Mouse (Mus musculus) ES-E14 (cell line): ENCODE results near the gene Cox5b. TPM values are rescaled to one million over a fixed set of nuclear protein-coding genes. Genes with fewer than 3 reads are reported as not detected.
"Not testable (repeated sequence)": the region's sequence is repeated elsewhere in the genome, so short reads cannot be mapped to it uniquely, and the experiment has no call there.

ENCODE experiments used
- DNase-seq: peaks from one replicate; pipeline ENCODE4 v3.0.0-alpha.2; 2013; ENCODE audit warnings: low read depth, low spot score
- H3K27ac ChIP-seq: 2 replicates; pipeline ENCODE4 v1.5.1; 2012; ENCODE audit warnings: low read depth, mild to moderate bottlenecking, low read length, moderate library complexity, mixed read lengths; ENCODE audit not compliant: poor library complexity, insufficient read depth, severe bottlenecking
- H3K36me3 ChIP-seq: 2 replicates; pipeline ENCODE4 v1.6.1; 2012; ENCODE audit warnings: mild to moderate bottlenecking, low read length, moderate library complexity, mixed read lengths; ENCODE audit not compliant: control insufficient read depth, poor library complexity, insufficient read depth, severe bottlenecking
- H3K4me1 ChIP-seq, 2 experiments: fragments of 150-350 bp in 1 of 2; sonication (generic) in 1 of 2; 2 replicates each; pipeline ENCODE4 v1.6.1; 2012; ENCODE audit warnings: low read length in 2 of 2, mild to moderate bottlenecking in 1 of 2, mixed read lengths in 1 of 2; ENCODE audit not compliant: control insufficient read depth in 2 of 2, insufficient read depth in 2 of 2, poor library complexity in 1 of 2
- H3K4me3 ChIP-seq, 2 experiments: fragments of 150-350 bp in 1 of 2; sonication (generic) in 1 of 2; 2 replicates each; pipeline ENCODE4 v1.5.1; 2012; ENCODE audit warnings: low read length in 2 of 2, low read depth in 1 of 2, mild to moderate bottlenecking in 1 of 2, mixed read lengths in 1 of 2; ENCODE audit not compliant: insufficient read depth in 1 of 2, poor library complexity in 1 of 2, severe bottlenecking in 1 of 2
- H3K9ac ChIP-seq: 2 replicates; pipeline ENCODE4 v1.6.1; 2012; ENCODE audit warnings: low read depth, mild to moderate bottlenecking, low read length, mixed read lengths; ENCODE audit not compliant: poor library complexity, insufficient read depth, severe bottlenecking
- H3K9me3 ChIP-seq: fragments of 150-350 bp; sonication (generic); 2 replicates; pipeline ENCODE4 v1.6.1; 2012; ENCODE audit warnings: low read depth, mild to moderate bottlenecking, low read length; ENCODE audit not compliant: control insufficient read depth, insufficient read depth
- CHD2 ChIP-seq: IDR thresholded peaks from 2 replicates; pipeline ENCODE4 v1.6.1; 2014; ENCODE audit warnings: mild to moderate bottlenecking, low read depth, low read length, inconsistent platforms
- HCFC1 ChIP-seq: IDR thresholded peaks from 2 replicates; pipeline ENCODE4 v1.6.1; 2012; ENCODE audit warnings: low read length, inconsistent platforms, borderline replicate concordance; ENCODE audit not compliant: insufficient read depth
- MAFK ChIP-seq: IDR thresholded peaks from 2 replicates; pipeline ENCODE4 v1.6.1; 2014; ENCODE audit warnings: mild to moderate bottlenecking, low read depth, low read length, inconsistent platforms; ENCODE audit not compliant: insufficient read depth
- ZC3H11A ChIP-seq: IDR thresholded peaks from 2 replicates; pipeline ENCODE4 v1.6.1; 2012; ENCODE audit warnings: low read depth, mild to moderate bottlenecking, inconsistent platforms, low read length, borderline replicate concordance
- ZNF384 ChIP-seq: IDR thresholded peaks from 2 replicates; pipeline ENCODE4 v1.6.1; 2012; ENCODE audit warnings: low read depth, low read length, inconsistent platforms
- in situ Hi-C, 2 experiments: fragments of 600-800 bp; cut with MboI; formaldehyde crosslinking; loops; one replicate each; pipeline ENCODE4 v1.15.1; 2025; ENCODE audit warnings: low sequenced_read_pairs in 2 of 2, inconsistent platforms in 1 of 2; ENCODE audit not compliant: unreplicated experiment in 2 of 2
- total RNA-seq: library from RNA; depleted of rRNA; stranded (reverse); fragments of 300-350 nt; gene quantifications from 2 replicates; pipeline ENCODE4 v1.2.3, GENCODE M21; 2012

Cox5b gene
- total RNA-seq, 1 experiment = 598 TPM

DNA sequence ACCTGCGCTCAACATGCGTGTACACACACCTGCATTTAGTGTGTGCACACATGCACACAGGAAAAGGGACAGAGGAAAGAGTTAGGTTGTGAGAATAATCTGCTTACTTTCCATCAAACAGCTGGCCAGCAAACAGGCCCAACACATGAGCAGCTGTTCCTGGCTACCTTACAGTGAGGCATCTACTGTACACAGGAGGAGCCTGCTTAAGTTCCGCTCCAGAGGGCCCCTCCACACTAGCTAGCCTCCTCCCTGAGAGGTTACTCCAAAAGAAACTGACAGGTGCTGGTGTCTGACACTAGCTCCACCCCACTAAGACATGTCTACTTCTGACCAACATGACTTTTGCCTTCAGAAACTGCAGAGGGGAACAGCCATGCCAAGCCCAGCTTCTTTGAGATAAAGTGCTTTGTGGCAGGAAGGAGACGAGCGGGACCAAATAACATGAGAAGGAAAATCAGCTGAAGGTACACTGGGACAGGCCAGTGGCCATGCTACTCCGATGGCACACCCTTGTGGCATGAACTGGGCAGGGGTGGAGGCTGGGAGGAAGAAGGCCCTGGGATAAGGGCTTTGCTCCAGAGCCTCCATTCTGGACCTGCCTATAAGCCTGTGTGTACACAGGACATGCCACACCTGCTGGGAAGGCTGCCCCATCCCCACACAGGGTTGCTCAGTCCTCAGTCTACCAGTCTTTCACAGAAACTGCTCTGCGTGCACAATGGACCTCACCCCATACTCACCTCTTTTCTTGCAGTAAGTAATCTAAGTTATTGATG is 32.4 kb upstream of the Cox5b start:
- H3K4me3 ChIP-seq = no peak overlapping the region
- H3K9me3 ChIP-seq = no peaks in the 10 kb centered on the region
- TF ChIP-seq HCFC1 (no peak), CHD2 (no peak)
- no peak overlapping the region for H3K27ac ChIP-seq
- H3K9ac ChIP-seq = no peak overlapping the region
- no peak for DNase-seq
- H3K36me3 ChIP-seq = peaks cover 11% of the 10 kb centered on the region
- H3K4me1 ChIP-seq = no peaks in the 10 kb centered on the region
- in situ Hi-C loops = no loop called here

DNA sequence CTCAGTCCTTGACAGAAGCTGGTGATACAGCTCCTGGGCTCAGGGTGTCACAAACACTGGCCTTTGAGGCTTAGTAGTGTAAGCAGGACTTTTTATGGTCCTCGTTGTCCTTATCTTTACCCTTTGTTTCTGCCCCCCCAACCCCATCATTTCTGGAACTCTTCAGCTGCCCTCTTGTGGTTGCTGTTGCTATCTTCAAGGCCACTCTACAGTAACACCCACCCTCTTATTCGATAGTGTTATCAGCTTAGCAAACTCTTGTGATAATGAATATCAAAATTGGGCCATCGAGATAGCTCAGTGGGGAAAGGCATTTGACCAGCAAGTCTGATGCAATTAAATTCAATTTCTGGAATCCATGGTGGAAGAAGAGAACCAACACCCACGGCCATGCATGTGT is 26.8 kb upstream of the Cox5b start:
- Histone ChIP-seq H3K9me3 (no peaks in the 10 kb centered on the region), H3K27ac (no peak overlapping the region), H3K36me3 (no peaks in the 10 kb centered on the region), H3K9ac (no peak overlapping the region), H3K4me3 (no peak overlapping the region), H3K4me1 (peaks cover 2 to 7% of the 10 kb centered on the region in 2 experiments; a peak in 1 of 4 replicates)
- no peak for DNase-seq
- TF ChIP-seq ZNF384 = no peak
- no peak for TF ChIP-seq CHD2
- in situ Hi-C loops = no loop called here

DNA sequence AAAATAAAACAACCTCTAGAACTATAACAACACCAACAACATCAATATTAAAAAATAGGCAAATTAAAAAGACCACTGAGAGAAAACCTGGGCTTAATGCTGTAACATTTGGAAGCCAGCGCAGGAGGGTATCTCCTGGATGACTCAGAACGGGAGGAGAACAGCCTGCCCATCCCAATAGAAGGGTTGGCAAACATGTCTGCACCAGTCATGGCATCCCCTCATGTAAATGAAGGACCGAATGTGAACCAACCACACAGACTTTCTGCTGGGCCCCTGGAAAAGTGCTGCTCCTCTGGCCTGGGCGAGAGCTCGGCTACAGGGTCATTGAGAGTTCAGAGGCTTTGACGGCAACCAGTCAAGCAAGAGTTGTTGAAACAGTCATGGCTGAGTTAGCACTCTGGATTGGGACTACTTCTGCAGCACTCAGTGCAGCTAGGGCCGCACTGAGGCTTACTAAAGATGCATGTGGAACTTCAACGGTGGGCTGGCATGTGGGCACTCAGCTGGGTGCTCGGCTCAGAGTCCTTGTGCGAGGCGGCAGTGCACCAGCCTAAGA is 26.0 kb upstream of the Cox5b start:
- no peaks in the 10 kb centered on the region for H3K36me3 ChIP-seq
- H3K4me1 ChIP-seq = peaks cover 2 to 7% of the 10 kb centered on the region in 2 experiments; a peak in 1 of 4 replicates
- H3K4me3 ChIP-seq = no peak overlapping the region
- no peaks in the 10 kb centered on the region for H3K9me3 ChIP-seq
- TF ChIP-seq MAFK (no peak), ZNF384 (no peak), CHD2 (no peak), ZC3H11A (no peak), HCFC1 (no peak)
- no peak overlapping the region for H3K9ac ChIP-seq
- no peak for DNase-seq
- no peak overlapping the region for H3K27ac ChIP-seq
- in situ Hi-C loops = no loop called here

DNA sequence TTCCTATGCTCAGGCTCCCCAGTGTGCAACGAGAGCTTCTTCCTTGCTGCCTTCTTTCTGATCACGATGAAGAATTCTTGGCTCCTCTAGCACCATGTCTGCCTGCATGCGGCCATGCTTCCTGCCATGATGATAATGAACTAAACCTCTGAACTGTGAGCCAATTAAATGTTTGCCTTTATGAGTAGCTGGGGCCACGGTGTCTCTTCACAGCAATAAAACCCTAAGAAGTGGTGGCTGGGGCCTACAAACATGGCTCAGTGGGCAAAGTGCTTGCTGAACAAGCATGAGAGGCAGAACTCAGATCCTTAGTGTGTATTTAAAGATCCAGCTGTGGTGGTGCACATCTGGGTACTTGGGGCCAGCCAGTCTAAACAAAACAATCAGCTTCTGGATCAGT is 25.3 kb upstream of the Cox5b start:
- no peaks in the 10 kb centered on the region for H3K9me3 ChIP-seq
- H3K4me3 ChIP-seq = no peak overlapping the region
- in situ Hi-C loops = no loop called here
- TF ChIP-seq ZNF384 = no peak
- TF ChIP-seq ZC3H11A = no peak
- no peak for TF ChIP-seq CHD2
- TF ChIP-seq MAFK = no peak
- TF ChIP-seq HCFC1 = no peak
- no peak overlapping the region for H3K9ac ChIP-seq
- no peak for DNase-seq
- H3K27ac ChIP-seq = no peak overlapping the region
- H3K4me1 ChIP-seq = peaks cover 2 to 7% of the 10 kb centered on the region in 2 experiments; a peak in 1 of 4 replicates
- H3K36me3 ChIP-seq = no peaks in the 10 kb centered on the region

DNA sequence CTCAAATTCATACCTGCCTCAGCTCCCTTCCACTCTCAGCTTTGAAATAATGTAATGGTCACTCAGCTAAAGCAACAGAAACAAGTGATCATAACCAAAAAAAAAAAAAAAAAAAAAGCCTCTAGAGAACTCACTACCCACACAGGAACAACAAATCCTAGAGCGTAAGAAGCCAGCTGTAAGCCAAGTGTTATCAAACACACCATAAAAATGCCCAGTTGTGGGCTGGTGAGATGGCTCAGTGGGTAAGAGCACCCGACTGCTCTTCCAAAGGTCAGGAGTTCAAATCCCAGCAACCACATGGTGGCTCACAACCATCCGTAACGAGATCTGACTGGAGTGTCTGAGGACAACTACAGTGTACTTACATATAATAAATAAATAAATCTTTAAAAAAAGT is 23.2 kb upstream of the Cox5b start:
- in situ Hi-C loops, H3K4me3 ChIP-seq, H3K27ac ChIP-seq, H3K9ac ChIP-seq, H3K36me3 ChIP-seq, H3K9me3 ChIP-seq, DNase-seq, H3K4me1 ChIP-seq: not testable (repeated sequence)
